In genomic region chr3:39540530-39541118, GRCm38 (mm10) we compare ENCODE assay signal across 28 mouse cellular contexts.
DNase-seq lines count a peak whose midpoint lies in the region; ATAC-seq lines count a peak whose summit lies in the region.
"Had no signal": no experiment of that assay in that cellular context is flagged by ENCODE, and none has a peak within 500 bp of the region (broad histone marks: within the 10 kb centered on the region; RNA-seq: fewer than 3 reads in every experiment).

No protein-coding gene starts in this region.

- no peak overlapping the region for H3K9ac ChIP-seq in limb, embryonic 12.5 days (replicated peaks)
- no peak overlapping the region for H3K9ac ChIP-seq in midbrain, embryonic 14.5 days (replicated peaks; ENCODE audit: low read length)
- H3K9ac ChIP-seq: embryonic facial prominence, embryonic 15.5 days; forebrain, postnatal 0 days; heart, embryonic 13.5 days; hindbrain, embryonic 12.5 days; hindbrain, embryonic 15.5 days had no signal

- no peaks in the 10 kb centered on the region for H3K9me3 ChIP-seq in limb, embryonic 12.5 days
- H3K9me3 ChIP-seq in midbrain, embryonic 14.5 days (ENCODE audit: control insufficient read depth, low read length): no peaks in the 10 kb centered on the region
- H3K9me3 ChIP-seq: embryonic facial prominence, embryonic 15.5 days; G1E; heart, embryonic 13.5 days; hindbrain, embryonic 12.5 days; hindbrain, embryonic 15.5 days had no signal

- no peak overlapping the region for H3K4me3 ChIP-seq in limb, embryonic 12.5 days (replicated peaks)
- H3K4me3 ChIP-seq in midbrain, embryonic 14.5 days (replicated peaks; ENCODE audit: low read depth, low read length): no peak overlapping the region
- H3K4me3 ChIP-seq: embryonic facial prominence, embryonic 15.5 days; heart, embryonic 13.5 days; hindbrain, embryonic 12.5 days; hindbrain, embryonic 15.5 days had no signal

- peak; percentile 76 for ATAC-seq in limb, embryonic 12.5 days (ENCODE audit: insufficient number of reproducible peaks, insufficient read depth, low FRiP score, low TSS enrichment, low read depth)
- ATAC-seq in midbrain, embryonic 14.5 days (ENCODE audit: low FRiP score, low TSS enrichment): no peak
- ATAC-seq: activated CD4-positive, CD25-positive, alpha-beta regulatory T cell, adult 4 months; forebrain, embryonic 14.5 days; forebrain, postnatal 0 days had no signal

- WGBS in limb, embryonic 12.5 days: 31% methylated on average over 7 of the region's 7 CpGs
- 79% methylated on average over 7 of the region's 7 CpGs for WGBS in midbrain, embryonic 14.5 days

- H3K4me2 ChIP-seq in limb, embryonic 12.5 days: no peak overlapping the region
- H3K4me2 ChIP-seq in midbrain, embryonic 14.5 days (ENCODE audit: low read length): no peak overlapping the region
- H3K4me2 ChIP-seq: embryonic facial prominence, embryonic 15.5 days; heart, embryonic 13.5 days; hindbrain, embryonic 12.5 days; hindbrain, embryonic 15.5 days had no signal

- H3K27me3 ChIP-seq in limb, embryonic 12.5 days: no peaks in the 10 kb centered on the region
- no peaks in the 10 kb centered on the region for H3K27me3 ChIP-seq in midbrain, embryonic 14.5 days (ENCODE audit: control insufficient read depth, insufficient read depth, low read length)
- H3K27me3 ChIP-seq: CH12.LX; embryonic facial prominence, embryonic 15.5 days; heart, embryonic 13.5 days; hindbrain, embryonic 12.5 days; hindbrain, embryonic 15.5 days had no signal

- H3K36me3 ChIP-seq in limb, embryonic 12.5 days: no peaks in the 10 kb centered on the region
- no peaks in the 10 kb centered on the region for H3K36me3 ChIP-seq in midbrain, embryonic 14.5 days (ENCODE audit: control insufficient read depth, insufficient read depth, low read length)
- H3K36me3 ChIP-seq: embryonic facial prominence, embryonic 15.5 days; G1E; heart, embryonic 13.5 days; hindbrain, embryonic 12.5 days; hindbrain, embryonic 15.5 days had no signal

- peak overlapping the region; percentile 50; the same call in 1 of the 2 replicates for H3K27ac ChIP-seq in limb, embryonic 12.5 days
- H3K27ac ChIP-seq in midbrain, embryonic 14.5 days (replicated peaks; ENCODE audit: low read depth, low read length): no peak overlapping the region
- H3K27ac ChIP-seq: embryonic facial prominence, embryonic 15.5 days; heart, embryonic 13.5 days; hindbrain, embryonic 12.5 days; hindbrain, embryonic 15.5 days had no signal

- H3K4me1 ChIP-seq in limb, embryonic 12.5 days (replicated peaks): peaks cover 10% of the 10 kb centered on the region; the same call in 1 of the 2 replicates
- H3K4me1 ChIP-seq in midbrain, embryonic 14.5 days (ENCODE audit: control insufficient read depth, insufficient read depth, low read length): no peaks in the 10 kb centered on the region
- H3K4me1 ChIP-seq: embryonic facial prominence, embryonic 15.5 days; hindbrain, embryonic 12.5 days; hindbrain, embryonic 15.5 days had no signal

- peak; percentile 8 for DNase-seq in gastrocnemius, postnatal 25 days
- DNase-seq in gastrocnemius, adult 8-10 months (ENCODE audit: low spot score in 2 of 2): no peak
- peak; percentile 58 for DNase-seq in forelimb bud, embryonic 11.5 days (ENCODE audit: low read depth, low spot score)
- DNase-seq in skeletal muscle tissue, adult 2 months (ENCODE audit: low read depth, low spot score): peak; percentile 6
- no peak for DNase-seq in midbrain, embryonic 14.5 days
- DNase-seq in kidney, postnatal 25 days: no peak
- DNase-seq: adrenal gland, adult 8-10 months; adrenal gland, postnatal 25 days; B cell, adult 2 months; cerebellum, adult 11-12 months; cerebellum, adult 8-10 months; cerebellum, postnatal 10 days; cerebellum, postnatal 36 days; embryo, embryonic 11 days; forebrain, postnatal 0 days; gastrocnemius, postnatal 10 days; heart, adult 18-20 months; heart, postnatal 14 days; heart, postnatal 4 days had no signal

Comparison
In these comparisons a context has a peak if more than half of its experiments do, and no peak if none do; other contexts are left out.
1. DNase-seq: peak in gastrocnemius, postnatal 25 days (single experiment), forelimb bud, embryonic 11.5 days (single experiment) and skeletal muscle tissue, adult 2 months (single experiment); none in gastrocnemius, adult 8-10 months (0 of 2), midbrain, embryonic 14.5 days (single experiment) and kidney, postnatal 25 days (0 of 2).